Mouse (Mus musculus): ENCODE measurements around the gene Olfr372. TPM values are rescaled to one million over a fixed set of nuclear protein-coding genes. Genes with fewer than 3 reads are reported as not detected.
"Not testable (repeated sequence)": the region's sequence is repeated elsewhere in the genome, so short reads cannot be mapped to it uniquely, and the experiment has no call there.

The Olfr372 gene
- total RNA-seq (2021) (not detected), polyA plus RNA-seq (2012; rRNA removed) (not detected in 2 replicates)
- long read RNA-seq, result 0 reads

GRCm38 (mm10) chr8:72040918-72041317, at the start of gene Olfr372:
TSS of gene Olfr372 (plus strand) at chr8:72041218.
- not testable (repeated sequence) for DNase-seq

- no peak for DNase-seq
Measured at GRCm38 (mm10) chr8:71999434-71999833, 41.6 kb upstream of the Olfr372 start.

GRCm38 (mm10) chr8:72000223-72000622, 40.8 kb upstream of the Olfr372 start:
- no peak for DNase-seq

DNA sequence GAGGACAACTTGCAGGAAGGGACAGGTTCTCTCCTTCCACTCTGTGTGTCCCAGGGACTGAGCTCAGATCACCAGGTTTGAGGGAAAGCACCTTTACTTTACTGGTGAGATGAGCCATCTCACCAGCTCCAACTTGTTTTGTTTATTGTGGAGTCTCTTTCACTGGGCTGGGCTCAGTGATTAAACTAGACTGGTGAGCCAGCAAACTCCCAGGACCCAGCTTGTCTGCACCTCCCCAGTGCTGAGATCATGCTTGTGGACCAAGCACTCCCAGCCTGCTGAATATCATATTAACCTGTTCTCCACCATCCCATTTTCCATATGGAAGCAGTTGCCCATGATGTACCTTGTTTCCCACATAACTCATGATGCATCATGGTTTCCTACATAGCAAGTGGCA, 38.1 kb upstream of the Olfr372 start:
- DNase-seq, result no peak

DNA sequence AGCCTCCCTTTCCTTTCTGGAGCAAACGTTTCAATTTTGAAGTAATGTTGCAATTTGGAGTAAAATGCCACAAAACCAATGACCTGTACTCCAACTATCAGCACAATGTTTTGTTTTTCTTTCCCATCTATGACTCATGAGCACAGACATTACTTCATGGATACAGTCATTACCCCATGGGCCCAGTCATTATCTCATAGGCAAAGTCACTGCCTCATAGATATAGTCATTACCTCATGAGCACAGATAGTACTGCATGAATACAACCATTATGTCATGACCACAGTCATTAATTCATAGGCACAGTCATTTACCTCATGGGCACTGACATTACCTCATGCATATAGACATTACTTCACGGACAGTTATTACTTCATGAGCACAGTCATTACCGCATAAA, 35.1 kb upstream of the Olfr372 start:
- no peak for DNase-seq

DNA sequence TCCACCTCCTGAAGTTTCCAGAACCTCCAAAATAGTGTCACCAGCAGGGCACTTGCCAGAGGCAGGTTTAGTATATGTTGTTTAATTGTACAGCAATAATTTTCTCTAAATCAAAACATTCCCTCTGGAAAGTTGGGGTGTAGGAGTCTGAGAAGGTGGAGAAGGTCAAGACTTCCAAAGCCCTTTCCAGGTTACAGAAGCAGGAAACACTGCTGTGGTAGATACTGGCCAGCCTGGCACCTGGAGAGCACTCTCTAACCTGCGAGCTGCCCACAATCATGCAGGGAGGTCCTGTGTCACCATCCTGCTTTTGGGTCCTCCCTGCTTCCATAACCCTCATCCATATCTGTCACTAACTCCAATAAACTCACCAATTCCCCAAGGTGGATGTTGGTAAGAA, 34.3 kb upstream of the Olfr372 start:
- DNase-seq, result no peak

DNA sequence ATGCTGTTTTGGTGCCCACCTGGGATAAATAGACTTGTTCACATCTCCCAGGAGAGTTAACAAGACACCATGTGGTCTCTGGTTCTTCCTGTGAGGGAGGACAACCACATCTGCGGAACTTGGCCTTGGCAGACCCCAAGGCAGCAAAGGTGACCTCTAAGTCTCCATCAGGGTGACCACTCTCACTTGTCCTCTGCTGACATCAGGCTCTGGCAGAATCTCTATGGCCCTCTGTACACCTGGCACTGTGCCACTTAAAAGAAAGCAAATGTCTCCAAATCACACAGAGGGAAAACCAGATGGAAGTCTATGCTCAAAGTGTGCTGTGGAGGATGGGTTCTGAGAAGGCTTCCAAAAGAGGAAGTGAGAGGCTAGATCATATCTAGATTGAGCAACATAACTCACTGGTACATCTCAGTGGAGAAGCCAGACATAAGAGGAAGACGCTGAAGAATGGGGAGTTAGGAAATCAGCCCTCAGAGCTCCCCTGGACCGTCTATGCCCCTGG, 32.8 kb upstream of the Olfr372 start:
- peak; percentile 34 for DNase-seq

DNA sequence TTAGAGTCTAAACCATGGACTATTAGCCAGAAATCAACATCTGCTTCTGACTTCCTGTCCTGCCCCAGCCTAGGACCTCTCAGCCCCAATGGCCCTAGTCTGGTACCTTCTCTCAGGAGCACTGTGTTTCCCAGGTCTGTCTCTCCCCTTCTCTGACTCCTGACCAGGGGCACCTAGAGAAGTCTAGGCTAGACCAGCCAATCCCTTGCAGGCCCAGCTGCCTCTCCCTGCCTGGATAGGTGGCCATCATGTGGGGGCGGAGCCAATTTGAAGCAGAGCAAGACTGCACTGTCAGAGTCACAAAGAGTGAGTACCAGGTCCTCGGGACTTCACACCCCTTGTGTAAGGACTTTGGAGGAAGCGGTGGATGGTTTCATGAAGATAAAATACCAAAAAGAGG, 31.5 kb upstream of the Olfr372 start, which contains the start of gene Cyp4f18:
Cyp4f18 (minus strand) TSS at position 154 of the 400 bp plus-strand sequence.
- DNase-seq, result peak; percentile 31

GRCm38 (mm10) chr8:72013506-72014228, 27.4 kb upstream of the Olfr372 start:
- peak; percentile 64 for DNase-seq

DNA sequence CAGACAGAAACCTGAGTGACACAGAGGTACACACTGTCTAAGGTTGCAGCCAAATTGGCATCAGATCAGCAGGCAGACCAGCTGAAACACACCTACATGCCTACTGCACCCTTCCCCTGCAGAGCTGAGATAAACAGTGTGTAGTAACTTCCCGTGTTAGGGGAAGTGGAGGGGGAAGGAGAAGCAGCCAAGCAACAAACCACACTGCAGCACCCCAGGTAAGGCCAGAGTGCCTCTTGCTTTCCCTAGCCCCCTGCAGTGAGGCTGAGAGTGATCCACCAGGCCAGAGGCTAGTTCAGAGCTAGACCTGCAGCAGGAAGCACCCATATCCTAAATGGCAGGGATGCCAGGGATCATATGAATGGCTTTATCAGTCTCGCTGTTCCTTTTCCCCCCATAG, 23.7 kb upstream of the Olfr372 start:
- DNase-seq, result not testable (repeated sequence)

GRCm38 (mm10) chr8:72018141-72018540, 22.9 kb upstream of the Olfr372 start:
- peak; percentile 42 for DNase-seq

GRCm38 (mm10) chr8:72019022-72019421, 22.0 kb upstream of the Olfr372 start:
- not testable (repeated sequence) for DNase-seq

DNA sequence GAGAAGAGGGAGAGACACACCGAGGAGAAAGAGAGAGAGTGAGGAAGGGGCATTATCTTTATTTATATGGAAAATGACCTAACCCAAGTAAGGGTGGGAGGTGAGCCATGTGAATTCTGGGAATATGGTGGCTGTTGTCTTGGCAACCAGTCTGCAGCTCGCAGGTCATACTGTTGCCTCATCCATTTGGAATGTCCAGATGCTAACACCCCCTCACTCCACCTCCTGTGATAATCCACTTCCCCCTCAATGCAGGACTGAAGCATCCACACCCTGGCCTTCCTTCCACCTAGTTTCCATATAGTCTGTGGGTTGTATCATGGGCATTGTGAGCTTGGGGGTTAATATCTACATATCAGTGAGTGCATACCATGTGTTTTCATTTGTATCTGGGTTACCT, 21.2 kb upstream of the Olfr372 start:
- no peak for DNase-seq

DNA sequence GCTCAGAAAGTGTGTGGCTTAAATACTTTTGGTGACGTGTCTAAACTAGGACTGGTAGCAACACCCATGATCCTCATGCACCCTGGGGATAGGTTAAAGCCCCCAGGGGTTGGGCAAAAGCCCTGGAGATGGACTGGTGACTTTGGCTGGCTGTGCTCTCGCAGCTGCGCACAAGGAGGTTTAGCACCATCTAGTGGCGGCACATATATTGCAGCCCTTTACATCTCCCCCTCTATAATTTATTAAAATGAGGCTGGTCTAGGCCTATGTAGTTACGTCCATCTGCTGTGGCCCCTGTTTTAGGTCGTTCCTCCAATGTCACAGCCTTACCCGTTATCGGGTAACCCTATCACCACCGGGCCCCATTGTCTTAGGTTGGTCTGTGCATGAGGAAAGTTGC, 16.1 kb upstream of the Olfr372 start:
- DNase-seq, result peak; percentile 28

DNA sequence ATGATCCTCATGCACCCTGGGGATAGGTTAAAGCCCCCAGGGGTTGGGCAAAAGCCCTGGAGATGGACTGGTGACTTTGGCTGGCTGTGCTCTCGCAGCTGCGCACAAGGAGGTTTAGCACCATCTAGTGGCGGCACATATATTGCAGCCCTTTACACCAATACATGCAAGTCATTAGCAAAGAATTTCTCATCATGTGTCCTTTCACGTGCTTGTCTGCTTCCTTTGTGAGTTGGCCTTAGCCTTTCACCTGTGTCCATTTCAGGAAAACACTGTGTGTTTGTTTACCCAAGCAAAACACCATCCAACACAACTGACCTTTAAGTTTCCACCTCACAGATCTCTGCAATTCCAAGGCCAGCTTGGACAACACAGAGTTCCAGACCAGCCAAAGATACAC, 8.1 kb upstream of the Olfr372 start:
- DNase-seq, result peak; percentile 65

GRCm38 (mm10) chr8:72042493-72042892, 1.5 kb downstream of the Olfr372 start:
- no peak for DNase-seq

GRCm38 (mm10) chr8:72054633-72055032, 13.6 kb downstream of the Olfr372 start:
- DNase-seq, result not testable (repeated sequence)

DNA sequence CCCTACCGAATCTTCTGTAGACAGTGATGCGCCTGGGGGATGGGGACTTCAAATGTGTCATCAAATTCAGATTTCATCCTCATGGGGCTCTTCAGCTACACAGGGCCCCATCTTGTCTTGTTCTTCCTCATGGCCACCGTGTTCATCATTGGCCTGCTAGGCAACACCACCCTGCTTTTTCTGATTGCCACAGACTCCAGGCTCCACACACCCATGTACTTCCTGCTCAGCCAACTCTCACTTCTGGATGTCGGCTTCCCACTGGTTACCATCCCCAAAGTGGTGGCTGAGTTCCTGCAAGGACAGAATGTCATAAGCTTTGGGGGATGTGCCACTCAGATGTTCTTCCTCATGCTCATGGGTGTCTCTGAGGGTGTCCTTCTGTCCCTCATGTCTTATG, 16.6 kb downstream of the Olfr372 start:
- DNase-seq, result not testable (repeated sequence)

- DNase-seq, result not testable (repeated sequence)
Measured at GRCm38 (mm10) chr8:72066819-72067399, 25.9 kb downstream of the Olfr372 start.

DNA sequence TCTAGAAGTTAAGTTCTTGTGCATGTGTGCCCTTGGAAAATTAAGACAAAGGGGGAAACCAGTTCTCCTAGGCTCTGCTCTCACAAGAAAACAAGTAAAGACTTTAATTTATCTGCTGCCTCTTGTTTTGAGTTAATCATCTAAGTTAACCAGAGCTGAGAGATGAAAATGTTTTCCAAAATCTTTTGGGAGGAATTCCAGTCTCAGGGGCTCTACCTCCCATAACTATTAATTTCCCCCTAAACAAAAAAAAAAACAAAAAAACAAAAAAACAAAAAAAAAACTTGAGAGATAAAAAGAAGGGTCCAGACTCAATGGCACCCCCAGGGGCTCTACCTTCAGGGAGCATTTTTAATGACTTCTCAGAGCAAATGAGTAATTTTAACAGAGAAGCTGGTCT, 41.9 kb downstream of the Olfr372 start, which contains the start of gene Olfr373:
Olfr373 (plus strand) TSS at position 301 of the 400 bp plus-strand sequence.
- not testable (repeated sequence) for DNase-seq

DNA sequence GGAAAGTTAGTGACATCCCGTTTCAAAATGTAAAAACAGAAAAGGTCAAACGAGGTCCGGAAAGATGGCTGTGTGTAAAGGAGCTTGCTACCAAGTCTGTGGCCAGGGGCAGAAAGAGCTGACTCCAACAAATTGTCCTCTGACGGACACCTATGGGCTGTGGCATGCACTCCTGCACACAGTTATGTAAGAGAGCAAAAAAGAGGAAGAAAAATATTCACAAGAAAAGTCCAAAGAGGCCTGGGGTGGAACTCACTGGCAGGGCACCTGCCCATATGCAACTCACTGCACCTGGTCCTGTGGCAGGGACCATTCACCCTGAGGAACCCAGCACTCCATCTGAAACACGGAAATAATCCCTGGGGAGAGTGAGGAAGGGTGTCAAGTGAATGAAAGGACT, 43.7 kb downstream of the Olfr372 start:
- no peak for DNase-seq

DNA sequence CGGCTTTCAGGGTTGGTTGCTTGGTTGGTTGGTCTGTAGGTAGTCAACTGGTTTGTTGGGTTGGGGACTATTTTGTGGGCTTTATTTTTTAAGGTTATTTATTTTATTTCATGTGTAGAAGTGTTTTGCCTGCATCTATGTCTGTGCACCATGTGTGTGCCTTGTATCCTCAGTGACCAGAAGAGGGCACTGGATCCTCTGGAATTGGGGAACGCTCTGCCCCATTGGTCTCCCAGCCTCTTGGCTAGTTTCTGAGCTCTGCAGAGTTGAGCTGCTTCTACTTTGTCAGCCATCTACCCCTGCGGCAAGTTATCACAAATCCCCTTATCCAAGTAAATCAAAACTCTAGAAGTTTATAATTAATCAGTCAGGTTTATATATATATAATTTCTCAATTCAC, 46.6 kb downstream of the Olfr372 start:
- DNase-seq, result not testable (repeated sequence)

- DNase-seq, result not testable (repeated sequence)
Measured at GRCm38 (mm10) chr8:72096721-72097120, 55.7 kb downstream of the Olfr372 start.

Measured in adrenal gland, adult 2 months (tissue).